Mouse (Mus musculus) Muller cell, postnatal 12 days (primary cell): ENCODE measurements around the gene Urad.

ENCODE experiments used
- DNase-seq: peaks from one replicate; pipeline ENCODE4 v3.0.0-alpha.2; 2015; ENCODE audit errors: inconsistent ontology term

Urad gene

GRCm38 (mm10) chr5:147322183-147322582 is at the start of gene Urad:
Urad (minus strand) TSS chr5:147322440.
- DNase-seq, result no peak

- DNase-seq, result no peak
Observed at GRCm38 (mm10) chr5:147370276-147370675, 48.0 kb upstream of the Urad start.

GRCm38 (mm10) chr5:147368221-147368620 is 46.0 kb upstream of the Urad start:
- no peak for DNase-seq

GRCm38 (mm10) chr5:147365995-147366765 is 43.9 kb upstream of the Urad start:
- no peak for DNase-seq

GRCm38 (mm10) chr5:147363054-147363453 is 40.8 kb upstream of the Urad start:
- DNase-seq, result no peak

- no peak for DNase-seq
Observed at GRCm38 (mm10) chr5:147358481-147358880, 36.2 kb upstream of the Urad start.

- DNase-seq, result no peak
Observed at GRCm38 (mm10) chr5:147357536-147357935, 35.3 kb upstream of the Urad start.

- no peak for DNase-seq
Observed at GRCm38 (mm10) chr5:147356260-147357055, 34.2 kb upstream of the Urad start.

- no peak for DNase-seq
Observed at GRCm38 (mm10) chr5:147355788-147356187, 33.5 kb upstream of the Urad start.

GRCm38 (mm10) chr5:147354985-147355384 is 32.7 kb upstream of the Urad start:
- DNase-seq, result no peak

GRCm38 (mm10) chr5:147354161-147354780 is 32.0 kb upstream of the Urad start:
- DNase-seq, result no peak

- no peak for DNase-seq
Observed at GRCm38 (mm10) chr5:147351931-147352330, 29.7 kb upstream of the Urad start.

GRCm38 (mm10) chr5:147345981-147346380 is 23.7 kb upstream of the Urad start:
- DNase-seq, result no peak

GRCm38 (mm10) chr5:147343904-147344303 is 21.7 kb upstream of the Urad start:
- DNase-seq, result no peak

GRCm38 (mm10) chr5:147342901-147343300 is 20.7 kb upstream of the Urad start:
- no peak for DNase-seq

GRCm38 (mm10) chr5:147340741-147341414 is 18.6 kb upstream of the Urad start:
- DNase-seq, result no peak

GRCm38 (mm10) chr5:147339560-147339959 is 17.3 kb upstream of the Urad start:
- DNase-seq, result no peak

- DNase-seq, result no peak
Observed at GRCm38 (mm10) chr5:147338967-147339366, 16.7 kb upstream of the Urad start.

GRCm38 (mm10) chr5:147332711-147333110 is 10.5 kb upstream of the Urad start:
- DNase-seq, result no peak

GRCm38 (mm10) chr5:147331547-147331946 is 9.3 kb upstream of the Urad start:
- DNase-seq, result no peak

- no peak for DNase-seq
Observed at GRCm38 (mm10) chr5:147329946-147330345, 7.7 kb upstream of the Urad start.

- DNase-seq, result no peak
Observed at GRCm38 (mm10) chr5:147327636-147328035, 5.4 kb upstream of the Urad start.
